Mouse (Mus musculus) cerebellum, adult 8-10 months (tissue): ENCODE data around the gene Mllt10.

Source experiments
- DNase-seq: peaks from one replicate; pipeline ENCODE4 v3.0.0; 2022

Gene Mllt10

GRCm38 (mm10) chr2:18034371-18035250 lies 20.4 kb upstream of the Mllt10 start:
- DNase-seq, result no peak

DNA sequence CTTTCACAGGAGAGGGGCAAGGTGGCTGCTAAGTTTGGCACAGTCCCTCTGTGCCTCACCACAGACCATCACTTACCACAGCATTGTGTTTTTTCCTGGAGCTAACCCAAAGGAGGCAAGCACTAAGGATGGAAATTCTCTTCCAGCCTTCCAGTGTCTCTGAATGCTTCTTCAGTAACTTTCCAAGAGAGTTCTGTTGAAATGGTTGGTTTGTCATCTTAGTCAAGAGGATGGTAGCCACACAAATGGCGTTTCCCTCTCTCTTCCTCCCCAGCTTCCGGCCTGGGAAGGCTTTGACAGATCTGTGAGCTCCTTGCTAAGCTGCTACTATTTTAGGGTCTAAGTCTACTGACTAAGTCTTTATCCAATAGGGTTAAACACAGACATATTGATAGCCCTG lies 17.5 kb upstream of the Mllt10 start, which contains the start of gene A930004D18Rik:
TSS of gene A930004D18Rik (minus strand) at position 247 of the 400 bp plus-strand sequence.
- DNase-seq, result no peak

DNA sequence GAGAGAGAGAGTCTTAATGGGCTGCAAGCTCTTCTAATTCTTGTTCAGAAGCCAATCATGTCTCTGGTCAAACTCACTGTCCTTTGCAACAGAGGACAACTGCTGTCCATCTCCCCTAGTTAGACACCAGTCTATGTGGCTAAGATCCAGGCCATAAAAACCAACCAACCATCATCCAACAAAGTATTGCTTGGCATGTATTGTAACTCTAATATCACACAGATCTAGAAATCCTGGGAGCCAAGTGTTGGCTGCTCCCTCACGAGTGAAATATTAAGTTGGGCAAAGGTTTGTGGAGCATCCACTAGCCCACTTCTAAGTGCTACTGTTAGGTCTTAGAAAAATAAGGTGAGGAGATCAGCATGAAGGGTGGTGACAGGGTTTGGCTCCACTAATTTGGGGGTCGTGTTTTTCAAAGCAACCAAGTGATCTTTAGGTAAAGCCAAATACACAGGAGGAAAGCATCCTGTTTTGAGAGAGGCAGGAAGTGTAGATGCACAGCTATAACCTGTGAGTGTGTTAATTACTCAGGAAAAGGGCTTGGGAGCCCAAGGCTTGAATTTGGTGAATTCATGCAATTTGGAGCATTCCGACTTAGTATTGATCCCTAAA lies 16.8 kb upstream of the Mllt10 start:
- DNase-seq, result no peak

GRCm38 (mm10) chr2:18038895-18039371 lies 16.1 kb upstream of the Mllt10 start:
- DNase-seq, result no peak

GRCm38 (mm10) chr2:18039566-18040290 lies 15.3 kb upstream of the Mllt10 start:
- DNase-seq, result no peak

- DNase-seq, result no peak
These were observed 14.5 kb upstream of the Mllt10 start for GRCm38 (mm10) chr2:18040347-18041160.

GRCm38 (mm10) chr2:18041199-18041885 lies 13.7 kb upstream of the Mllt10 start:
- DNase-seq, result no peak

DNA sequence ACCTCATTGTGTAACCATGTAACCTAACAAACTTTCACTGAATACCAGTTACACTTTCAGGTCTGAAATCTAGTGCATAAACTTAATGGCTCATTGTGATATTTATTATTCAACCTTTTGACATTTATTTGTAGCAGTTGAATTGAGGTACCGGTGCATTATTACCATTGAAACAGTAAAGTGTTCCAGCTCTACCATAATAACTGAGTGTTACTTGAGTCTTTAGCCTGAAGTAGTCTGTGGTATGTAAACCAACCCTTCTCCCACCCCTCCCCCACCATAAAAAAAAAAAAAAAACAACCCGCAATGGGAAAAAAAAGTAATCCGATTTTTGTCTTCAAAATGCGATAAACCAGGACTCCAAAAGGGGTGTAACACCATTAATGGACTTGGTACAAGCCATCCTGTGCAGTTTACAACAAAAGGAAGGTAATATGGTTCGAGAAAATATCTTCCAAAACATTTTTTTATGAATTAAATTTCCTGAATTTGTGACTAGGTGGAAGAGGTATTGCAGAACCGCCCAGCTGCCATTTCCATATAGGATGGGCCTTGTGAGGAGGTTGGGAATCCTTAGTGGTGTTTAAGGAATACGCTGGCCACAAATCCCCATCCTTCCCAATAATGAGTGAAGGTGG lies 9.8 kb upstream of the Mllt10 start:
- DNase-seq, result no peak

- no peak for DNase-seq
These were observed 9.3 kb upstream of the Mllt10 start for GRCm38 (mm10) chr2:18045781-18046181.

DNA sequence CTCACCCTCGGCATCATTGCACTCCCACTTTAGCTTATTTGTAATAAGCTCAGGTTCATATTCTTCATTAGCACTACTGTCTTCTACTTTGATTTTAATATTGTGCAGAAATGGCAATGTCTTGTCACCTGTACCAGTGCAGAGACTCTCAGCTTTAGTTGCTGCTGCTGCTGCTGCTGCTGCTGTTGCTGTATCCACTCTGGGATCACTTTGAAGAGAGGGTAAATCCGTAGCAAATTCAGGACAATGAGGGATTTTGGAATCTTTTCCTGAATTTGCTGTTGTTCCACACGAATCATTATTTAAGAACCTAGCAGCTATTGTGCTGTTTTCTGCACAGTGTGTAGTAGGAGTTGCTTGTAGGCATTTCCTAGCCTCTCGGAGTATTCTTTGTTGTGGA lies 8.9 kb upstream of the Mllt10 start:
- no peak for DNase-seq

- peak; percentile 68 for DNase-seq
These were observed 8.0 kb upstream of the Mllt10 start for GRCm38 (mm10) chr2:18046758-18047645.

GRCm38 (mm10) chr2:18047646-18048452 lies 7.2 kb upstream of the Mllt10 start:
- DNase-seq, result peak; percentile 75

GRCm38 (mm10) chr2:18048453-18049075 lies 6.5 kb upstream of the Mllt10 start, which contains the start of gene Skida1:
Gene Skida1, minus strand, starts transcription at chr2:18049051.
- DNase-seq, result no peak

DNA sequence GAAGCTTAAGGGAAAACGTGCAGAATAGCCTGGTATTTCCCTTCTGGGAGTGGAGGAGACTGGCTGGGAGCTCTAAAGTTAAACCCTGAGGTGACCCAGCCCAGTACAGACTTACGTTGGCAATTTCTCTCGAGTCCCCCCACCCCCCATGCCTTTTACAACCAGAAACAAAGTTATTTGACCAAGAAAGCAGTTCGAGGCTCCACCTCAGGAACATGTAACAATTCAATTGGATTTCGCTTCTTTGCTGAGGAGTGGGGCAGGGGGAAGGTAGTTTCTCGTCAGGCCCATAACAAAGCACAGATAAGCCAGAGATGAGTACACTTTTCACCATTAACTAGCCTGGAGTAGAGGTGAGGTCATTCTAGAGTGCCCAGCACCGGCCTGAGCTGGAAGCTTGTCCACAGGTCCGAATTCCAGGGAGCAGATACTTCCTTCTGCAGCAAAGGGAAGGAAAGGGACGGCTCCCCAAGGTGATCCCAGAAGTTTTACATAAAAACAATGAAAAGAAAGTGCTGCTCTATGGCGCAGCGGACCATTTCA lies 5.7 kb upstream of the Mllt10 start:
- DNase-seq, result no peak

GRCm38 (mm10) chr2:18050018-18050417 lies 5.0 kb upstream of the Mllt10 start:
- DNase-seq, result no peak

DNA sequence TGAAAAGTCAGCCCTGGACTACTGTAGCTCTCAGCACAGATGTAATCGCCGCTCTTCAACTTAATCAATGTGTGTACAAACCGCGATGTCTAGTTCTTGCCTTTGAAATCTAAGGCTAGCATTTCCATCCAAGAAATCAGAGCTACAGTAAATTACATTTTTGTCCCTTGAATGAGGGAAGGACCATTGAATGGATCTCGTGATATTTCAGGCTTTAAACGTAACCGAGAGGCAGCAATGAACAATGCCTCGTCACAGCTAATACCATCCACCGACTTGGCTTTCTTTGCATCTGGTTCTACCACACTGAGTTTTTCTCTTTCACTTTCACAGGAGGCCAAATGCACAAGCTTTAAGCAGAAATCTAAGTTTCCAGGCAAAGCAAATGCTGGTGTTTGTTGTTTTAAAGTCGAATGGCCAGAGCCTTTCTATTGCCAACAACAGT lies 4.5 kb upstream of the Mllt10 start:
- DNase-seq, result no peak

DNA sequence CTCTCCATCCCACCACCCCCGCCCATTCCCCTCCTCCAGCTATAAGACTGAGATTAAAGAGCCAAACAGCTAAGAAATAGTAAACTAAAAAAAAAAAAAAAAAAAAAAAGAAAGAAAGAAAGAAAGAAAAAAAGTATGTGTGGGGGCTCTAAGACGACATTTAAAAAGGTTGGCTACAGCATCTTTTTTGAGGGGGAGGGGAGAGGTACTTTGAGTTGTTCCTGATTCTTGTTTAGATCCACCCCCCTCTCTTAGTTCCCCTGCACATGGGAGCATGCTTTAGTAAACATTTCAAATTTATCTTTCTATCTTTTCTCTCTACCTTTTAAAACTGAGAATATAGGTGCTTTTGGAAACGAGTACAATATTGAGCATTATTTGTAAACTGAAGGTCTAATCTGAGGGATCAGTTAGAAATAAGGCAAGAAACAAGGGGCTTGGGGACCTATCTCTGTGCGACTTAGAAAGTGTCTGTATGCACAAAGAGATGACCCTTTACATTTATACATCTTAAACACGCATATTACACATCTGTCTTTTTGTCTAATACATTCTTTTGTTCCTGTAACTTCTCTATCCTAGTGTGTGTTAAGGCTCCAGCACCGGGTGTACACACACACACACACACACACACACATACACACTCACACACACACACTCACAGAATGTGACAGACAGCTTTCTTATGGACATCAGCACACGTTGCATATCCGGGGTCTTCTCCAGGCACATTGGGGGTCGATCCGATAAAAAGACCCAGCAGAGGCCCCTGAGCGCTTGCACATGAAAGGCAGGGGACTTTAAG lies 3.8 kb upstream of the Mllt10 start:
- no peak for DNase-seq

GRCm38 (mm10) chr2:18051831-18052170 lies 3.2 kb upstream of the Mllt10 start:
- no peak for DNase-seq
